Mouse (Mus musculus): Measurements from ENCODE around the gene Fah. TPM values are rescaled to one million over a fixed set of nuclear protein-coding genes. Genes with fewer than 3 reads are reported as not detected.
A peak's percentile ranks its signal among the peaks of the same experiment; 100 is the strongest.

Gene Fah
- polyA plus RNA-seq, 1 experiment = 8.4 TPM

DNA sequence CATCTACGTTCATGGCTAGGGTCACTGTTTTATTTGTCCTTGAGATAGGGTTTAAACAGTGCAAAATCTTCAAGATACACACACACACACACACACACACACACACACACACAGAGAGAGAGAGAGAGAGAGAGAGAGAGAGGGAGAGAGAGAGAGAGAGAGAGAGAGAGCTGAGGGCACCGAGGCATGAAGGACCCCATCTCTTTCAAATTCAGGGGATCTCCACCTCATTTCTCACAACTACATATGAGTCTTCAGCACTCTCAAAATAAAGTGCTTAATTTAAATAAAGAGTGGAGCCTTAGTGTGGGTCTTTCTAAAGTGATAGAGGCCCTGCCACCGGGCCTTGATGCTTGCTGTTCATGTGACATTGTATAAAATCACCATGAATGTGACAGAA lies 10.5 kb downstream of the Fah start:
- H3K27ac ChIP-seq (ENCODE audit: insufficient read depth, low read length) = no peak overlapping the region
- H3K27me3 ChIP-seq (ENCODE audit: control insufficient read depth, insufficient read depth, low read length) = no peaks in the 10 kb centered on the region
- H3K4me1 ChIP-seq (ENCODE audit: control insufficient read depth, insufficient read depth, insufficient read length) = no peaks in the 10 kb centered on the region; the same call in 1 of the 2 replicates
- WGBS = 83% methylated on average over 3 of the region's 3 CpGs
- H3K4me3 ChIP-seq (ENCODE audit: extremely low read depth, insufficient read depth, insufficient read length) = no peak overlapping the region
- TF ChIP-seq POLR2A (IDR thresholded peaks at IDR 0.05; ENCODE audit: low read depth, low read length) = no peak
- no peak for TF ChIP-seq CTCF (IDR thresholded peaks at IDR 0.05; ENCODE audit: extremely low read depth, insufficient read depth, insufficient read length, insufficient replicate concordance)
- H3K36me3 ChIP-seq (ENCODE audit: control insufficient read depth, insufficient read depth, low read length) = no peaks in the 10 kb centered on the region
- DNase-seq (ENCODE audit: low read depth in 1 of 2, low spot score in 2 of 2) = no peak

DNA sequence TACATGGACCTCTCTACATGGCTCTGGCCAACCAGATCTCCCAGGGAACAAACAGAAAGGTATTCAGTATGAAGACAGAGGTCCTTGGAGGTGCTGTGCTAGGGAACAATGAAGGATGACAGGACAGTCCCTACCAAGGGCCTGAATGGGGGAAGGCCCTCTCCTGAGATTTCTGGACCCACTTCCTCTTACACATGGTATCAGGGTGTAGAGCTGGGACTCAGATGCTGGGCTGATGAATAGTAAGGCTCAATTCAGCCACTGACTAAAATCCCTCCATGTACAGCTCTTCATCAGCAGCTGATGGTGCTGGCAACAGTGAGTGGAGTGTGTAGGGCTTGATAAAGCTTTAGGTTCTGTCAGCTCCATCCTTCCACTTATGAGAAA lies 11.6 kb downstream of the Fah start:
- no peaks in the 10 kb centered on the region; the same call in 1 of the 2 replicates for H3K4me1 ChIP-seq (ENCODE audit: control insufficient read depth, insufficient read depth, insufficient read length)
- no peak for TF ChIP-seq CTCF (IDR thresholded peaks at IDR 0.05; ENCODE audit: extremely low read depth, insufficient read depth, insufficient read length, insufficient replicate concordance)
- no peak for TF ChIP-seq POLR2A (IDR thresholded peaks at IDR 0.05; ENCODE audit: low read depth, low read length)
- DNase-seq (ENCODE audit: low read depth in 1 of 2, low spot score in 2 of 2) = no peak
- no peak overlapping the region for H3K4me3 ChIP-seq (ENCODE audit: extremely low read depth, insufficient read depth, insufficient read length)
- H3K27ac ChIP-seq (ENCODE audit: insufficient read depth, low read length) = no peak overlapping the region
- H3K27me3 ChIP-seq (ENCODE audit: control insufficient read depth, insufficient read depth, low read length) = no peaks in the 10 kb centered on the region
- H3K36me3 ChIP-seq (ENCODE audit: control insufficient read depth, insufficient read depth, low read length) = no peaks in the 10 kb centered on the region

- DNase-seq (ENCODE audit: low read depth in 1 of 2, low spot score in 2 of 2) = peak; percentile 18 to 60
- H3K4me3 ChIP-seq (ENCODE audit: extremely low read depth, insufficient read depth, insufficient read length) = no peak overlapping the region
- H3K36me3 ChIP-seq (ENCODE audit: control insufficient read depth, insufficient read depth, low read length) = no peaks in the 10 kb centered on the region
Measured at GRCm38 (mm10) chr7:84594087-84594916, 12.2 kb downstream of the Fah start.

GRCm38 (mm10) chr7:84591347-84591746 lies 15.2 kb downstream of the Fah start:
- 57% methylated on average over 3 of the region's 3 CpGs for WGBS
- H3K27me3 ChIP-seq (ENCODE audit: control insufficient read depth, insufficient read depth, low read length) = no peaks in the 10 kb centered on the region
- H3K4me3 ChIP-seq (ENCODE audit: extremely low read depth, insufficient read depth, insufficient read length) = no peak overlapping the region
- TF ChIP-seq CTCF (IDR thresholded peaks at IDR 0.05; ENCODE audit: extremely low read depth, insufficient read depth, insufficient read length, insufficient replicate concordance) = no peak
- TF ChIP-seq POLR2A (IDR thresholded peaks at IDR 0.05; ENCODE audit: low read depth, low read length) = no peak
- DNase-seq (ENCODE audit: low read depth in 1 of 2, low spot score in 2 of 2) = no peak
- H3K27ac ChIP-seq (ENCODE audit: insufficient read depth, low read length) = no peak overlapping the region
- H3K36me3 ChIP-seq (ENCODE audit: control insufficient read depth, insufficient read depth, low read length) = no peaks in the 10 kb centered on the region
- no peaks in the 10 kb centered on the region; the same call in 1 of the 2 replicates for H3K4me1 ChIP-seq (ENCODE audit: control insufficient read depth, insufficient read depth, insufficient read length)

More at GRCm38 (mm10) chr7:84594087-84594916, 12.2 kb downstream of the Fah start:
- WGBS = 42% methylated on average over 8 of the region's 8 CpGs
- Histone ChIP-seq H3K27ac (ENCODE audit: insufficient read depth, low read length) (no peak overlapping the region), H3K4me1 (ENCODE audit: control insufficient read depth, insufficient read depth, insufficient read length) (no peaks in the 10 kb centered on the region; the same call in 1 of the 2 replicates), H3K27me3 (ENCODE audit: control insufficient read depth, insufficient read depth, low read length) (no peaks in the 10 kb centered on the region)
- TF ChIP-seq CTCF (IDR thresholded peaks at IDR 0.05; ENCODE audit: extremely low read depth, insufficient read depth, insufficient read length, insufficient replicate concordance) (peak; percentile 41; the same call in 1 of the 2 replicates), POLR2A (IDR thresholded peaks at IDR 0.05; ENCODE audit: low read depth, low read length) (no peak)

DNA sequence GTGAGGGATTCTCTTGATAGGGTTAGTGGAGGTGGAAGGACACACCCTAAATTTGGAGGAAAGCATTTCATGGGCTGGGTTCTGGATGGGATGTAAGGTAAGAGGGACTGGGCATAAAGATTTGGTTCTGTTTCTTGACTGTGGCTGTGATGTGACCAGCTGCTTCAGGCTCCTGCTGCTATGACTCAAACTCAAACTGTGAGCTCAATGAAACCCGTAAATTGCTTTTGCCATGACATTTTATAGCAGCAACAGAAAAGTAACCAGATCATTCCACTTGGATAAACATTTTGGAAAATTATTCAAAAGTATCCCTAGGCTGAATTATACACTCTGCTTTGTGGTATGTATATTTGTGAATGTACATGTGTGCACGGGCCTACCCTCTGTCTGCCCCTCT lies 15.9 kb downstream of the Fah start:
- Histone ChIP-seq H3K27ac (ENCODE audit: insufficient read depth, low read length) (no peak overlapping the region), H3K27me3 (ENCODE audit: control insufficient read depth, insufficient read depth, low read length) (no peaks in the 10 kb centered on the region), H3K4me1 (ENCODE audit: control insufficient read depth, insufficient read depth, insufficient read length) (no peaks in the 10 kb centered on the region; the same call in 1 of the 2 replicates), H3K36me3 (ENCODE audit: control insufficient read depth, insufficient read depth, low read length) (no peaks in the 10 kb centered on the region), H3K4me3 (ENCODE audit: extremely low read depth, insufficient read depth, insufficient read length) (no peak overlapping the region)
- WGBS = 85% methylated on average over 2 of the region's 2 CpGs
- no peak for DNase-seq (ENCODE audit: low read depth in 1 of 2, low spot score in 2 of 2)
- no peak for TF ChIP-seq POLR2A (IDR thresholded peaks at IDR 0.05; ENCODE audit: low read depth, low read length)
- TF ChIP-seq CTCF (IDR thresholded peaks at IDR 0.05; ENCODE audit: extremely low read depth, insufficient read depth, insufficient read length, insufficient replicate concordance) = no peak

GRCm38 (mm10) chr7:84587101-84587783 lies 19.3 kb downstream of the Fah start:
- Histone ChIP-seq H3K4me3 (ENCODE audit: extremely low read depth, insufficient read depth, insufficient read length) (no peak overlapping the region), H3K36me3 (ENCODE audit: control insufficient read depth, insufficient read depth, low read length) (no peaks in the 10 kb centered on the region), H3K4me1 (ENCODE audit: control insufficient read depth, insufficient read depth, insufficient read length) (no peaks in the 10 kb centered on the region), H3K27me3 (ENCODE audit: control insufficient read depth, insufficient read depth, low read length) (no peaks in the 10 kb centered on the region), H3K27ac (ENCODE audit: insufficient read depth, low read length) (no peak overlapping the region)
- DNase-seq (ENCODE audit: low read depth in 1 of 2, low spot score in 2 of 2) = no peak
- TF ChIP-seq CTCF (IDR thresholded peaks at IDR 0.05; ENCODE audit: extremely low read depth, insufficient read depth, insufficient read length, insufficient replicate concordance) (no peak), POLR2A (IDR thresholded peaks at IDR 0.05; ENCODE audit: low read depth, low read length) (no peak)
- WGBS = 87% methylated on average over 5 of the region's 5 CpGs

Data from spleen, adult 2 months (tissue).